In genomic region chr11:90460458-90460857, GRCm38 (mm10) we compare ENCODE assay signal across 27 mouse cellular contexts.
"Had no signal": no experiment of that assay in that cellular context is flagged by ENCODE, and none has a peak within 500 bp of the region (broad histone marks: within the 10 kb centered on the region; RNA-seq: fewer than 3 reads in every experiment).

No protein-coding gene starts in this region.

- H3K9me3 ChIP-seq: embryonic facial prominence, embryonic 10.5 days; embryonic facial prominence, embryonic 12.5 days; embryonic facial prominence, embryonic 13.5 days; embryonic facial prominence, embryonic 15.5 days; forebrain, embryonic 10.5 days; forebrain, embryonic 12.5 days; forebrain, embryonic 13.5 days; forebrain, embryonic 15.5 days had no signal

- H3K4me1 ChIP-seq: forebrain, embryonic 12.5 days; forebrain, embryonic 13.5 days; forebrain, embryonic 15.5 days had no signal

- H3K36me3 ChIP-seq: embryonic facial prominence, embryonic 10.5 days; embryonic facial prominence, embryonic 12.5 days; embryonic facial prominence, embryonic 13.5 days; embryonic facial prominence, embryonic 15.5 days; forebrain, embryonic 10.5 days; forebrain, embryonic 12.5 days; forebrain, embryonic 15.5 days had no signal

- ATAC-seq: forebrain, embryonic 13.5 days; forebrain, embryonic 14.5 days; forebrain, embryonic 15.5 days; forebrain, embryonic 16.5 days; forebrain, postnatal 0 days had no signal

- H3K4me2 ChIP-seq: embryonic facial prominence, embryonic 12.5 days; embryonic facial prominence, embryonic 13.5 days; embryonic facial prominence, embryonic 15.5 days; forebrain, embryonic 12.5 days; forebrain, embryonic 13.5 days; forebrain, embryonic 15.5 days had no signal

- DNase-seq: cerebellum, adult 8-10 months; cerebellum, adult 9-10 months; cerebellum, adult 9-11 months; cerebellum, postnatal 10 days; cerebellum, postnatal 14 days; cerebellum, postnatal 25 days; cerebellum, postnatal 36 days; embryo, embryonic 11 days; forebrain, postnatal 0 days; gastrocnemius, adult 2 months; gastrocnemius, postnatal 10 days; gastrocnemius, postnatal 14 days; gastrocnemius, postnatal 25 days; gastrocnemius, postnatal 36 days; heart, adult 18-20 months; heart, adult 2 months had no signal

- H3K27me3 ChIP-seq: embryonic facial prominence, embryonic 12.5 days; embryonic facial prominence, embryonic 13.5 days; embryonic facial prominence, embryonic 15.5 days; forebrain, embryonic 12.5 days; forebrain, embryonic 13.5 days; forebrain, embryonic 15.5 days had no signal

- H3K9ac ChIP-seq: embryonic facial prominence, embryonic 12.5 days; embryonic facial prominence, embryonic 13.5 days; embryonic facial prominence, embryonic 15.5 days; forebrain, embryonic 12.5 days; forebrain, embryonic 13.5 days; forebrain, embryonic 15.5 days; forebrain, postnatal 0 days had no signal

- H3K4me3 ChIP-seq: embryonic facial prominence, embryonic 10.5 days; embryonic facial prominence, embryonic 12.5 days; embryonic facial prominence, embryonic 13.5 days; embryonic facial prominence, embryonic 15.5 days; erythroblast, embryonic 14.5 days; forebrain, embryonic 10.5 days; forebrain, embryonic 12.5 days; forebrain, embryonic 13.5 days; forebrain, embryonic 15.5 days; gastrocnemius, adult 2 months; heart, adult 2 months had no signal

- H3K27ac ChIP-seq: embryonic facial prominence, embryonic 10.5 days; embryonic facial prominence, embryonic 12.5 days; embryonic facial prominence, embryonic 13.5 days; embryonic facial prominence, embryonic 15.5 days; forebrain, embryonic 10.5 days; forebrain, embryonic 12.5 days; forebrain, embryonic 13.5 days; forebrain, embryonic 15.5 days; gastrocnemius, adult 2 months; heart, adult 2 months had no signal
